Mouse (Mus musculus) G1E-ER4 (cell line): ENCODE results near the gene P2ry12. TPM values are rescaled to one million over a fixed set of nuclear protein-coding genes. Genes with fewer than 3 reads are reported as not detected.

Experiments used
- GATA1 ChIP-seq: IDR thresholded peaks from one replicate; pipeline ENCODE4 v1.8.0; 2012; ENCODE audit warnings: low read length, inconsistent platforms
- polyA plus RNA-seq: library from polyadenylated mRNA; stranded (reverse); fragments of >175 nt; gene quantifications from 2 replicates; pipeline ENCODE4 v1.2.3, GENCODE M21; 2012

The P2ry12 gene
- not detected in 2 replicates for polyA plus RNA-seq

DNA sequence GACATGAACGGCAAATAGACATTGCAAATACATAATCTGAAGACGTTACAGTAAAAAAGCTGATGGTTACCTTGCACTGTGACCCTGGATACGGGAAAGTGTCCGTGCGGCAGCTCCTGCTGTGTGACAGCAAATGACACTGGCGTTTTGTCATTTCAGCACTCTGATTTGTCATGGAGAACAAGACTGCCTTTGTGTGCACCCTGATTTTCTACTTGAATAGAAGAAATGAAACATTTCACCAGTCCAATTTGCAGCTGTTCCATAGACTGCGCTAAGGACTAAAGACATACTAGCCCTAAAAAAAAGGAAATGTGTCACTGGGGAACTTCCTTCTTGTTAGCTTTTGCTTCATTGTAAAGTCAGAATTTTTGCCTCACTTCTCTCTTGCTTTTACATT is at the start of gene P2ry12:
Gene P2ry12, minus strand, starts transcription at position 168 of the 400 bp plus-strand sequence.
- no peak for TF ChIP-seq GATA1

DNA sequence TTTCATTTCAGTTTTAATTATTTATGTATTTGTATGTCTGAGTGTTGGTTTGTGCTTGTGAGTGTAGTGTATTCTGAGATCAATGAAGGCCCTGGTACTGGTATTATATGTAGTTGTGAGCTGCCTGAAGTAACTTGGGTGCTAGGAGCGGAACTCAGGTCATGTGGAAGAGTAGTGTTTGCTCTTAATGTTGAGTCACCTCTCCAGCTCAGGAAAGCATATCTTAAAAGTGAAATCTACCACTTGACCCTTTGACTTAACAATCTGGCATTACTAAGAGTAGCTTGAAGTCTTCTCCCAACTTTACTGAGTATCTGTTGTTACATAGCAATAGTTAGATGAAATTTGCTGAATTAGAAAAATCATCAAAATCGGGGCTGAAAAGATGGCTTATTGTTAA is 42.8 kb upstream of the P2ry12 start:
- no peak for TF ChIP-seq GATA1

DNA sequence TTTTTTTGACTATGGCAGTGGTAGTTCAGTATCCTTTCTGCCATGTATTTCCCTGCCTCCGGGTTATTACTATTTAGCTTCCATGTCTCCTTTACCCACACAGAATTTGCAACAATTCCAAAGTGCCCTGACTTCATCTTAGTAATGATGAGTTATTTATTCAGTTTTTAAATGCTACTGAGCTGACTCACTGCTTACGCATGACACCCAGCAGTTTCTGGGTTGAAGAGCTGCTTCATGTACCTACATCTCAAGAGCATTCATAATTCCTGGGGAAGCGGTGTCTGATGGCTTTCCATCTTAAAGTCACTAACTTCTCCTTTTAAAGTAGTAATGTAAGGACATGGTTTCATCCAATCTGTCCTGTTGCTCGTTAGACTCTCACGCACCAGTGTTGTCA is 42.3 kb upstream of the P2ry12 start:
- TF ChIP-seq GATA1: no peak

DNA sequence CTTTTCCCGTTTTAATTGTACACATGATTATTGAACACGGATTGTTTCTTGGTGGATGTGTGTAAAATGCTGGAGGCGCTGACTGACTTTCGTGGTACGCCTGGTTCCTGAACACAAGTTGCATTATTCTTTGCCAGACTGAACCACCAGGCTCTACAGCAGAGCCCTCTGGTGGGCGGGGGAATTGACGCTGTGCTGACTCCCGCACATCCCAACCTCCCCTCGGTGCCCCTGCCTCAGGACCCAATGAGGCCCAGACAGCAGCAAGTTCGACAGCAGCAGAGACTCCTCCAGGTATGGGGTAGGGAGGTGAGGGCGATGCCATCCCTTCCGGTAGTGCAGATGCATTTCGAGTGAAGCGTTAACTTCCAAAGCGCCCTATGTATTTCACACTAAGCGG is 35.0 kb upstream of the P2ry12 start:
- no peak for TF ChIP-seq GATA1

- TF ChIP-seq GATA1: no peak
Observed at GRCm38 (mm10) chr3:59296563-59297130, 34.0 kb upstream of the P2ry12 start.

- TF ChIP-seq GATA1: no peak
Observed at GRCm38 (mm10) chr3:59295699-59296562, 33.3 kb upstream of the P2ry12 start.

DNA sequence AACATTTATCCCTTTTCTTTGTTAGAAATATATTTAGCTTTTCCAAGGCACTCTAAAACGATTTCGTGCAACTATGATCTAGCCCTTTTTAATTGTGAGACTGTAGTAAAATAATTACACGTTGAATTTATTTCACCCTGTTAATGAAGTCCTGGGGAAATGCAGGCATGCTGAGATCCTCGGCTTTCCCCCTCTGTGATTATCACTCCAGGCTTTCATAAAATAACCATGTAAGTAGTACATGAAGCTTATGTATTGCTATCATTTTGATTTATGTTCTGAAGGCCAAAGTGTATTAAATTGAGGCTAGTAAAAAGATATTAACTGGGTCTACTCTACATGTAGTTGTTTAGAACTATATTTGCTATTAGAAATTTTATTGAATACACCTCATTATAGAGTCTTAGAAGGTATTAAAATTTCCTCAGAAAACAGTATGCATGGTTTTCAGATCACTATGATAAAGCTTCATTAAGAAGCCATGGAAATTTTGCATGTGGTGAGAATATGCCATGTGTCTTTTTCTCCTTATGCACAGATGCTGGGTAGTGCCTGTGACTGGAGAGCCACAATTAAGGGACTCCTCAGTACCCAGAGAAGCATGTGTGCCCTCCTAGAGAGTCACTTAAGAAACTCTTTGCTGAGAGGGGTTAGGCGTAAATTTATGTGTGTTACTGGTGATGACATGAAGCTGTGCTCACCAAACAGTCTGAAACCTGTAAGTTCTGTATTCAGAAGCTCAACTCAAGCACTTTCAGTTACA is 30.9 kb upstream of the P2ry12 start:
- TF ChIP-seq GATA1: no peak

GRCm38 (mm10) chr3:59290551-59290950 is 27.9 kb upstream of the P2ry12 start:
- TF ChIP-seq GATA1: no peak

- no peak for TF ChIP-seq GATA1
Observed at GRCm38 (mm10) chr3:59278620-59279019, 15.9 kb upstream of the P2ry12 start.

DNA sequence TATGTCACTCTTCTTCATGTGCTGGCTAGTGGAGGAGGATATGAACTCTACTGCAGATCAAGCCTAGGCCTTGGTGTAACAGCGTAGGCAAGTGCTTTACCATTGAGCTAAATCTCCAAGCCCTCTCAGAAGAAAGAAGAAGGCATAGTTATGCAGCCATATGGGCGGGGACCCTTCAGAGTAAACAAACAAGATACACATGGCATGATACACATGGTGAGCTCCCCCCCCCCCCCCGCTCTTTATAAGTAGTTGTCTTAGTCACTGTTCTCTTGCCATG is 15.5 kb upstream of the P2ry12 start:
- no peak for TF ChIP-seq GATA1

- no peak for TF ChIP-seq GATA1
Observed at GRCm38 (mm10) chr3:59277502-59278253, 15.0 kb upstream of the P2ry12 start.

DNA sequence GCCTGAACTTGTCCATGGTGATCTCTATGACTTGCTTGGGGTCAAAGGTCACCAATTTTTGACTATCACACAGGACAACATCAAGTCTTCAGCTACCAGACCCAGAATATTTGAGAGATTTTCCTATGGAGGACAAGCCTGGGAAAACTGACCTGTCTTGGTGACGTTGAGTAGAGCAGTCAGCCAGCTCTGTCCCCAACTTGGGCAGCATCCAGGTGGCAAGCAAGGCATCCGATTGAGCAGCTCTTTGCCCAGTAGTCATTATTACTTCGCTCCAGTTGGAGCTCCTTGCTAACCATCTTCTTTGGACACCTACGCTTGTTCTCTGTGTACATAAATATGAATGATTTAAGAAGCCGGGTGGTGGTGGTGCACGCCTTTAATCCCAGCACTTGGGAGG is 8.1 kb upstream of the P2ry12 start:
- no peak for TF ChIP-seq GATA1

DNA sequence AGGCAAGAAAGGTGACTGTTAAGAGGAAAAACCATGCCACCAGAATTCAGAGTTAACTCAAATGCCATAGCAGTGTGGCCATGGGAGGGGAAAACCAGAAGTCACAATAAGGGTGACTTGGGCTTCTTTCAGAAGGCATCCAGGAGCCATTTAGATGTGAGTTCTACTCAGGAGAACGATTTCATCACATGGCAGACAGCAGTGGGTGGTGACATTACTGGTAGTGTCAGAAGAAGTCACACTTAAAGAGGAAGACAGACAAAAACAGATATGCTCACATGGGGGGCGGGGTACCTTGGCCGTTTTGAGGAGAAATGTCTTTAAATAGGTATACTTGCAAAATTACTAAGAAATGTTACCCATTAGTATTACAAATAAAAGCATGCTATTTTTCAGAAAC is 1.3 kb upstream of the P2ry12 start:
- TF ChIP-seq GATA1: no peak

DNA sequence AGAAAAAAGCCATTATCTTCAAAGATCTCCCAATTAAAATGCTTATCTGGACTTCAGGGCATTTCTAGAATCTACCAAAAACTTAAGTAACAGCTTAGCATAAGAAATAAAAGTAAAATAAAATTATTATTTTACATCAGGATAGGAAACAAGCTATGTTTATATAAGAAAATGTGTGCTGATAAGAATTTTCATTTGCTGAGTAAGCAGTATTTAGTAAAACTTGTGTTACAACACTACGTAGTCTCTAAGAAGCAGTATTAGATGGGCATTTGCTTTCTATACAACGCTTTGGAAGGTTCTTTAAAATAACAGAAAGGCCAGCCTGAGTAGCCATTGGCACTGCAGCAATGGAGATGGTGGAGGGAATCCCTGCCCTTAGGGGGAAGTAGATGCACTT is 746 bp upstream of the P2ry12 start:
- TF ChIP-seq GATA1: no peak

DNA sequence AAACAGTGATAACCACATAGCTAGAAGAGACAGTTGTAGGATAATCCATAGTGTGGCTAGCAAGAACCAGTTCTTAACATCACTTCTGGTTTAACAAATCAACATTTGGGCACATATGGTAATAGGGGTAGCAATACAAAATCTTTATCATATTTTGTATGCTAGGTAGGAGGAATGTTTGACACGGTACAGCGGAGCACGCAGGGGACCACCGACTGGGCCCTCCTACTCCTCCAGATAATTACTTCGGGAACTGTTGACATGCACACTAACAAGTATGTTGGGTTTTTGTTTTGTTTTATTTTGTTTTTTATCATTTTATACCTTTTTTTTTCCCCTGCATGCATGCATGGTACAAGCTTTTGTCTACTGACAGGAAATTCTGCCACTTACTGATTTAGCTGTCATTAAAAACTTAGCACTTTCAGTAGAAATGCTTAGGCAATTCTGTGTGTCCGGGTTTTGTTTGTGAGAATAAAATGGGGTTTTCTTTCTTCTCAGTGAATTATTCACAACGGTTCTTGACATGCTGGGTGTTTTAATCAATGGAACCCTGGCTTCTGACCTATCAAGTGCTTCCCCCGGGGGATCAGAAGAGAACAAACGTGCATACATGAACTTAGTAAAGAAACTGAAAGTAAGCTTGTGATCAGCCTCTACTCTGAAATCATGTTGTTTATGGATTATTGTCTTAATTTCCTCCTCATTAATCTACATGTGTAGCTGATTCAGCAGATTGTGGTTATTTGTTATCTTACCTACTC is 780 bp downstream of the P2ry12 start:
- TF ChIP-seq GATA1: no peak
